Mouse (Mus musculus): ENCODE measurements at regions not wholly inside any gene's neighbourhood (a gene's known extent, or its start where the extent isn't known, plus 50 kb on each side); places are given as distances from the start of the nearest gene placed in this dataset.

DNA sequence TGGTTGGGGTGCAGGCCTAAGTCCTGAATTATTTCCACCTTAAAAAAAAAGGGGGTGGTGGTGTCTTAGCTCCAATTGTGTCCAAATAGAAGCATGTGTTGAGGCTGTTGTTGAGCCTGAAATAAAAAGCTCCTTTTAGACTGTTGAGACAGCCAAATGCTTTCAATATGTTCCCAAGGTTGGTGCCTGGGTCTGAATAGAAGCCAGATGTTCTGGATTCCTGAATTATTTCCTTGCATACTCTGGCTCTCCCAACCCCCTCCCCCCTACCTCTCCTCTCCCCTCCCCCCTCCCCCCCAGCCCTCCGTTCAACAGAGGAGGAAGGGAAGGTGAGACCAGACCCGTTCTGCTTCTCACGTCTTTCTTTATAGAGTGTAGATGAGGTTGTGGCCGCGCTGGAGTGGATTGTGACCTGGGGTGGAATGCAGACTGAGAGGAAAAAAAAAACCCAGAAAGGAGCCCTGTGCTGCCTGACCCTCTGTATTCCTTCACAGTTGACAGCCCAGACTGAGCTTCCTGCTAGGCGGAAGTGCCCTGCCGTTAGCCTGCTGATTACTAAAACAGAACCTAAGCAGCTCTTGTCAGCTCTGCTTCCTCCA, 50.9 kb upstream of the Ubash3b start:
- DNase-seq: peak; percentile 62 to 76
- intact Hi-C loops (cut with DNase I): no loop called here

DNA sequence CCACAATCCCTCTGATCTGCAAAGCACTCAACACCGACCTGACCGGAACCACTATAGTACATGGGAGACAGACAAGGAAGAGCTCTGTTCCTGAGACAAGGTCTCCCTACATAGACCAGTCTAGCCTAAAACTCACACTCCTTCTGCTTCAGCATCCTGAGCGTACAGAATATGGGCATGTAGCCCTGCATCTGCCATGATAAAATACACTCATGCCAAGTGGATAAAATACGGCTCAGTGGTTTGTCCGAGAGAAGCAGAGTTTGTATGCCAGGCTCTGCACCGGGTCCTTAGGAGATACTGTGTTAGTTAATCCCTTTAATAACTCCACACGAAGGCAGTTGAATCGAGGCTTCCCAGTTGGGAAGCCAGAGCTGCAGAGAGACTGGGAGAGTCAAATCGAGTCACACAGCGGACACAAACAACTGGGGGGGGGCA, 50.4 kb upstream of the Ubash3b start:
- DNase-seq: peak in 1 of 2 experiments; percentile 12
- intact Hi-C loops (cut with DNase I): no loop called here

Small RNA genes in the stretch of these regions (microRNA-seq; reads per million reads assigned to microRNA genes)
- gene Mir100 (9,183 to 9,683 reads per million in 2 experiments), gene Mir125b-1 (461 to 533 reads per million in 2 experiments), gene Mirlet7a-2 (307 to 315 reads per million in 2 experiments)

Data from heart, postnatal 10 days (tissue).